Mouse (Mus musculus) midbrain, postnatal 0 days (tissue): ENCODE data around the gene Tmem44. TPM values are rescaled to one million over a fixed set of nuclear protein-coding genes. Genes with fewer than 3 reads are reported as not detected.
A peak's percentile ranks its signal among the peaks of the same experiment; 100 is the strongest.

Source experiments
- ATAC-seq: fragments of 200-750 bp; cut with Nextera tagmentation; 2 replicates; pipeline ENCODE4 v1.8.0; 2017; ENCODE audit warnings: moderate number of reproducible peaks, mild to moderate bottlenecking, moderate TSS enrichment, moderate library complexity; ENCODE audit not compliant: low FRiP score
- DNase-seq: peaks from one replicate; pipeline ENCODE4 v3.0.0-alpha.2; 2015; ENCODE audit warnings: low spot score
- H3K27ac ChIP-seq: fragments of 300-500 bp; sonication (generic); 2 replicates; pipeline ENCODE4 v1.5.1; 2014; ENCODE audit warnings: low read depth, mild to moderate bottlenecking, low read length, mixed read lengths
- H3K27me3 ChIP-seq: fragments of 300-500 bp; sonication (generic); 2 replicates; pipeline ENCODE4 v1.6.1; 2014; ENCODE audit warnings: low read length, control low read depth, mixed read lengths; ENCODE audit not compliant: insufficient read depth
- H3K36me3 ChIP-seq: fragments of 300-500 bp; sonication (generic); 2 replicates; pipeline ENCODE4 v1.6.1; 2014; ENCODE audit warnings: low read length, control low read depth, mixed read lengths; ENCODE audit not compliant: insufficient read depth
- H3K4me1 ChIP-seq: fragments of 300-500 bp; sonication (generic); 2 replicates; pipeline ENCODE4 v1.6.1; 2014; ENCODE audit warnings: mild to moderate bottlenecking, control low read depth, antibody characterized with exemption, low read length, mixed read lengths; ENCODE audit not compliant: insufficient read depth
- H3K4me2 ChIP-seq: fragments of 300-500 bp; sonication (generic); 2 replicates; pipeline ENCODE4 v1.6.1; 2014; ENCODE audit warnings: low read depth, mild to moderate bottlenecking, low read length, mixed read lengths; ENCODE audit not compliant: poor library complexity, severe bottlenecking
- H3K4me3 ChIP-seq: fragments of 300-500 bp; sonication (generic); 2 replicates; pipeline ENCODE4 v1.5.1; 2014; ENCODE audit warnings: low read depth, mild to moderate bottlenecking, low read length, moderate library complexity
- H3K9ac ChIP-seq: fragments of 300-500 bp; sonication (generic); replicated peaks from 2 replicates; pipeline ENCODE4 v1.6.1; 2014; ENCODE audit warnings: mild to moderate bottlenecking, low read length, moderate library complexity, mixed read lengths; ENCODE audit not compliant: poor library complexity, severe bottlenecking
- H3K9me3 ChIP-seq: fragments of 300-500 bp; sonication (generic); 2 replicates; pipeline ENCODE4 v1.6.1; 2016; ENCODE audit warnings: low read length, control low read depth
- CTCF ChIP-seq: IDR thresholded peaks from 2 replicates; pipeline ENCODE4 v1.5.1; 2016; ENCODE audit warnings: antibody characterized with exemption, mild to moderate bottlenecking
- WGBS: fragments of 180-500 bp; shearing (Covaris S2); extraction: QIAGEN DNeasy Blood & Tissue Kit; methylation state at CpG from one replicate; pipeline ENCODE4 v1.1.7; 2014; 5-methylcytosine and 5-hydroxymethylcytosine counted together
- polyA plus RNA-seq: library from polyadenylated mRNA; unstranded; fragments of >200 nt; fragmentation: Nextera tagmentation; extraction: Ambion mirVana; gene quantifications from 2 replicates; pipeline ENCODE4 v1.2.1, GENCODE M21; 2015
- total RNA-seq: library from RNA; depleted of rRNA; stranded (reverse); fragments of >200 nt; gene quantifications from 2 replicates; pipeline ENCODE4 v1.2.3, GENCODE M21; 2014

Gene Tmem44
- total and polyA plus RNA-seq, 2 experiments from 2014 or later, result 64.3 to 114 TPM

DNA sequence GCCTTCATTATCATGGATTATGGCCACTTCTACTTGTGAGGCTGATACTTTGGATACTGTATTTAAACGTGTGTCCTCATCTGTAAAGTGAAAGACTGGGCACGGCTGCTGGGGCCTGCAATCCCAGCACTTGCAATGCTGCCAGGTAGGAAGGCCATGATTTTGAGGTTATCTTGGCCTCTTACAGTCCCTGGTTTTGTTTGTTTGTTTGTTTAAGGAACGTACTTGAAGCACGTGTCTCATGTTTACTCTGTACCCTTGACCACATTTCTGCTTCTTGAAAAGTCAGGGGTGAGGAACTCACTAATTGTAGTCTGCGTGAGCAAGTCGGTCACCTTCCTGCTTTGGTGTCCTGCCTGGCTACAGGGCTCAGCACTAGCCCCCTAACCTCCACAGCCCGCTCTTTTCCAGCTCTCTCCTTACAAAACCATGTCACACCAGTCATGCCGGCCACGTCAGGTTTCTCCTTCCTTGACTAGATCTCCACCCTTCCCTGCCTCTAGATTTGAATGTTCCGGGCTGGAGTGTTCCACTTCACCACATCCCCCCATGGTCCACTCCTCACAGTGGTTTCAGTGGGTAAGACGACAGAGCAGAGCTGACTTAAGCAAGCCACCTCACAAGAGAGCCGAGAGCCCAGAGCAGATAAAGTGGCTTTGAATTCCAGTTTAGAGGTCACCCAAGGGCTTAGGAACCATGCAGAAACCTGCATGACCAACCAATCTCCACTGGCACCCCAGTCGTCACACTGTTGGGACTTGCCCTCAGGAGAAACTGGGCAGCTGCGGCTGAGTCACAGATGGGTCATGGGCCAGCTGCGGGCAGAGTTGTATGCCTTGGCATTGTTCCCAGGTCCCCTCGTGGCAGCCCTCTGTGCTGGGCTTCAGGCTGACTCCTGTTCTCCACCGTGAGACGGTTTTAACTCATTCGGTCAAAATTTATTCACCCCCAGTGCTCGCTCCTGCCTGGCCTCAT is 37.3 kb downstream of the Tmem44 start:
- Histone ChIP-seq H3K9me3 (no peaks in the 10 kb centered on the region), H3K36me3 (peaks cover 12% of the 10 kb centered on the region; the same call in 1 of the 2 replicates), H3K4me1 (no peaks in the 10 kb centered on the region), H3K4me2 (no peak overlapping the region), H3K4me3 (no peak overlapping the region), H3K9ac (no peak overlapping the region), H3K27me3 (no peaks in the 10 kb centered on the region), H3K27ac (no peak overlapping the region)
- DNase-seq, result peak; percentile 60
- TF ChIP-seq CTCF, result no peak
- WGBS, result 72% methylated on average over 20 of the region's 20 CpGs
- no peak for ATAC-seq

DNA sequence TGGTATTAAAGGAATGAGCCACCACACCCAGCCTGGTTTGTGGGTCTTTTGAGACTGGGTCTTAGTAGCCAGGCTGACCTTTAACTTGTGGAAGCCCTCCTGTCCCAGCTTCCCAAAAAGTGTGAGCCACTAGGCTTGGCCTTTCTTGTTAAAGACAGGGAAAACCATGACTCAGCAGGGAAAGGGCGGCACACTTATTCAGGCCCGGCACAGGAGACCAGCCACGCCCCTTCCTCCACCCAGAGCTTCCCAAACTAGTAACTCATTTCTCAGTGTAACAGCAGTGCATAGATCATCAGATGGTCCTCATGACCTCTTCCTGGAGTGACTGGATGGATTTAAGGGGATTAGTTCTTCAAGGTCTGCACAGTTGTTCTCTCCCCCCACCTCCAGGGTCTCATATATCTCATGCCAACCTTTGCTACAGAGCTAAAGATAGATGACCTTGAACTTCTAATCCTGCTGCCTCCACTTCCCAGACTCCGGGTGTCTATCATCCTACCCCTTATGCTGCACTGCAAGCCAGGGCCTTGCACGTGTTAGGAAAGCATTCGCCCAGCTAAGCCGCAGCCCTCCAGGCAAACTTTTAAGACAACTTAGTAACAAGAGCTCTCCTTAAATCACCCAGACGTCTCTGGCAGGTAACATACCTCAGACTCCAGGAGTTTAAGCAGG is 38.1 kb downstream of the Tmem44 start:
- Histone ChIP-seq H3K27me3 (no peaks in the 10 kb centered on the region), H3K4me1 (no peaks in the 10 kb centered on the region), H3K4me2 (no peak overlapping the region), H3K9ac (no peak overlapping the region), H3K9me3 (no peaks in the 10 kb centered on the region), H3K36me3 (peaks cover 12% of the 10 kb centered on the region; the same call in 1 of the 2 replicates), H3K27ac (no peak overlapping the region), H3K4me3 (no peak overlapping the region)
- no peak for TF ChIP-seq CTCF
- DNase-seq (no peak), ATAC-seq (no peak)
- 59% methylated on average over 8 of the region's 8 CpGs for WGBS

GRCm38 (mm10) chr16:30511563-30512340 is 38.9 kb downstream of the Tmem44 start:
- no peak for TF ChIP-seq CTCF
- H3K4me2 ChIP-seq, result peak overlapping the region; percentile 52
- H3K36me3 ChIP-seq, result peaks cover 7% of the 10 kb centered on the region; the same call in 1 of the 2 replicates
- no peaks in the 10 kb centered on the region for H3K4me1 ChIP-seq
- H3K9me3 ChIP-seq, result no peaks in the 10 kb centered on the region
- 0 out of 2 replicates have a peak overlapping the region, but pooled peaks have one; percentile 53 for H3K9ac ChIP-seq
- peak overlapping the region; percentile 79 for H3K27ac ChIP-seq
- DNase-seq, result no peak
- WGBS, result 85% methylated on average over 13 of the region's 13 CpGs
- H3K4me3 ChIP-seq, result peak overlapping the region; percentile 46; the same call in 1 of the 2 replicates
- ATAC-seq, result no peak
- no peaks in the 10 kb centered on the region for H3K27me3 ChIP-seq

- TF ChIP-seq CTCF, result no peak
- peak overlapping the region; percentile 52 for H3K4me2 ChIP-seq
- H3K27ac ChIP-seq, result peak overlapping the region; percentile 79
- H3K9ac ChIP-seq, result peak overlapping the region; percentile 53
- H3K4me1 ChIP-seq, result no peaks in the 10 kb centered on the region
- peak overlapping the region; percentile 46 for H3K4me3 ChIP-seq
- peaks cover 7% of the 10 kb centered on the region; the same call in 1 of the 2 replicates for H3K36me3 ChIP-seq
- 2% methylated on average over 44 of the region's 44 CpGs for WGBS
- DNase-seq, result peak; percentile 89
- no peaks in the 10 kb centered on the region for H3K9me3 ChIP-seq
- ATAC-seq, result peak; percentile 87
- no peaks in the 10 kb centered on the region for H3K27me3 ChIP-seq
Observed at GRCm38 (mm10) chr16:30510504-30511451, 39.9 kb downstream of the Tmem44 start.

DNA sequence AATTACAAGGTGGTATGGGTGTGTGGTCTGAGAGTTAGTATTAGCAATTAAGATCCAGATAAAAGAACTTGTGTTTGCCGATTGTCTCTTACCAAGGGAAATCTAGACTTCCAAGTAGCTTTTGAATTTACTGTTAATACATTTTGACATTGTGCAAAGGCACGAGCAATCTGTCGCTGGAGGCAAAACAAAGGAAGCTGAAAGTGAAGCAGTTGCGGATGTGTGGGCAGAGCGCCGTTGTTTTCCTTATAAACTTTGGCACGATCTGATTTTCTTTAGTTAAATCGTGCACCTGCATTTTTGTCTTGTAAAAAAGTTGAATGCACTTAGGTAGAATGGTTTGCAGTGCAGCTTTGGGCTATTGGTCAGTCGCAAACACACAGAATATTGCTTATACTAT is 40.6 kb downstream of the Tmem44 start:
- TF ChIP-seq CTCF, result no peak
- peak overlapping the region; percentile 46 for H3K4me3 ChIP-seq
- DNase-seq (no peak), ATAC-seq (no peak)
- peaks cover 7% of the 10 kb centered on the region; the same call in 1 of the 2 replicates for H3K36me3 ChIP-seq
- 35% methylated on average over 9 of the region's 9 CpGs for WGBS
- H3K27me3 ChIP-seq, result no peaks in the 10 kb centered on the region
- peak overlapping the region; percentile 79 for H3K27ac ChIP-seq
- no peaks in the 10 kb centered on the region for H3K9me3 ChIP-seq
- H3K4me1 ChIP-seq, result no peaks in the 10 kb centered on the region
- H3K9ac ChIP-seq, result peak overlapping the region; percentile 53
- peak overlapping the region; percentile 52 for H3K4me2 ChIP-seq
